Mouse (Mus musculus): ENCODE data around the gene Gm11563. TPM values are rescaled to one million over a fixed set of nuclear protein-coding genes. Genes with fewer than 3 reads are reported as not detected.

Gene Gm11563
- not detected in 2 replicates for polyA plus RNA-seq (2012; rRNA removed)

DNA sequence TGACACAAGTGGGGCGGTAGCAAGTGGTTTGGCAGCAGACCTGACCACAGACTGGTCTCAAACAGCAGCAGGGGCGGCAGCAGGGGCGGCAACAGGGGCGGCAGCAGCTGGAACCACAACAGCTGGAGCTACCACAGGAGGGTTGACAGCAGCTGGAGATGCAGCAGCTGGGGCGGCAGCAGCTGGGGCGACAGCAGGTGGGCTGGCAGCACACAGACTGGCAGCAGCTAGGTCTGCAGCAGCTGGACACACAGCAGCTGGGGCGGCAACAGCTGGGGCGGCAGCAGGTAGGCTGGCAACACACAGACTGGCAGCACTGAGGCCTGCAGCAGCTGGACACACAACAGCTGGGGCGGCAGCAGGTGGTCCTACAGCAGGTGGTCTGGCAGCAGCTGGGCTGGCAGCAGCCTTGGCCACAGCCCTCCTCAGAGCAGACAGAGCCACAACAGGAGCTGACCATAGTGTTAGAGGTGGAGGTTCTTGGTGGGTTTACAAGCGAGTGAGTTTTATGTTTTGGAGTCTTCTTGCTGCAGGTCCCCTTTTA, at the start of gene Gm11563:
Gene Gm11563 (minus strand): TSS at position 494 of the 544 bp plus-strand sequence.

DNA sequence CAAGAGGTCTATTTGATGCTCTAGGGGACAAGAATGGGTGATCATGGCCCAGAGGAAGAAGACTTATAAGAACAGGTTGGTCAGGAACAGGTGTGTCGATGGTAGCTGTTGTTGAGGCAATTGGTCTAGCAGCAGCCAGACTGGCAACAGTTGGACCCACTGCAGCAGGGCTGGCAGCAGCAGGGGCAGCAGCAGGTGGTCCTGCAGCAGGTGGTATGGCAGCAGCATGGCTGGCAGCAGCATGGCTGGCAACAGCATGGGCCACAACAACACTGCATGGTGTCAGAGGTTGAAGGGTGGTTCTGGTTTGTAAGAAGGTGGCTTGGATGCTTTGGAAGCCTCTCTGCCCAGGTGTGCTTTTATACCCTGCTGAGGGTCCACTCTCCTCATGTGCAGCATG, 31.7 kb upstream of the Gm11563 start, which contains the start of gene Gm14190:
Gene Gm14190 (minus strand): TSS at position 278 of the 400 bp plus-strand sequence.

GRCm38 (mm10) chr11:99665860-99666259, 7.1 kb upstream of the Gm11563 start, which contains the start of gene Krtap4-6:
Krtap4-6 (minus strand) TSS chr11:99665960.

DNA sequence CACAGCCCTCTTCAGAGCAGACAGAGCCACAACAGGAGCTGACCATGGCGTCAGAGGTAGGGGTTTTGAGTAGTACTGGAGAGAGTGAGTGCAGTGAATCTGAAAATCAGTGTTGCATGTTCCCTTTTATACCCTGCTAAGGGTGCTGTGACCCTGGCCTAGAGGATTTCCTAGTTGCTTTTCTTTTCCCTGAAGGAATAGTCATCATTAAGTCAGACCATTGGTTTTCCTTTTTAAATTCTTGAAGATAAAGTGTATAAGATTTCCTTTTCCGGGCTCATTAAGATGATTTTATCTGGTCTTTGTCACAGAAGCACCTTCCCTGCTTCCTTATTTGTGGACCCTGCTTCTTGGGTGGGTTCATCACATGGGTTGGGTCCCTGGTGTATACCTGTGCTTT, 8.6 kb downstream of the Gm11563 start, which contains the start of gene Gm11555:
Gene Gm11555 (minus strand): TSS at position 101 of the 400 bp plus-strand sequence.

GRCm38 (mm10) chr11:99643635-99644139, 15.1 kb downstream of the Gm11563 start, which contains the start of gene Krtap4-7:
Krtap4-7 (minus strand) TSS chr11:99644089.

DNA sequence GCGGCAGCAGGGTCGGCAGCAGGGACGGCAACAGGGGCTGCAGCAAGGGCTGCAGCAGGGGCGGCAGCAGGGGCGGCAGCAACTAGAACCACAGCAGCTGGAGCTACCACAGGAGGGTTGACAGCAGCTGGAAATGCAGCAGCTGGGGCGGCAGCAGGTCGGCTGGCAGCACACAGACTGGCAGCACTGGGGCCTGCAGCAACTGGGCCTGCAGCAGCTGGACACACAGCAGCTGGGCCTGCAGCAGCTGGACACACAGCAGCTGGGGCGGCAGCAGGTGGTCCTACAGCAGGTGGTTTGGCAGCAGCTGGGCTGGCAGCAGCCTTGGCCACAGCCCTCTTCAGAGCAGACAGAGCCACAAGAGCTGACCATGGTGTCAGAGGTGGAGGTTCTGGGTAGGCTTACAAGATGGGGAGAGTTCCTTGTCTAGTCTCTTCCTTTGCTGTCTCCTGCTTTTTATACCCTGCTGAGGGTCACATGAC, 24.1 kb downstream of the Gm11563 start, which contains the start of gene Krtap4-2:
Gene Krtap4-2 (minus strand): TSS at position 432 of the 482 bp plus-strand sequence.

DNA sequence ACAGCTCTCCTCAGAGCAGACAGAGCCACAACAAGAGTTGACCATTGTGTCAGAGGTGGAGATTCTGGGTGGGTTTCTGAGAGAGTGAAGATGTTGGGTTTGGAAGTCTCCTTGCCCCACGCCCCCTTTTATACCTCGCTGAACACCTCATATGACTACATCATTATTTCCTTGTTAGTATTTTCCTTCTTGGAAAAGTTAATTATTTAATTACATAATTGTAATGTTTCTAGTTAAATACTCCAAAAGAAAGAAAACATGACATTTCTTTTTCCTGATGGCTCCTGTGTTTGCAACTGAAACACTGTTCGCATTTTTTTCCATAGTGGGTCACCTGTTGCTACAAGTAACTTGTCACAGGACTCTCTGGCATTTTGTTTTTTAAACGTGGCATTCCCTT, 30.6 kb downstream of the Gm11563 start, which contains the start of gene Krtap4-1:
Gene Krtap4-1 (minus strand): TSS at position 101 of the 400 bp plus-strand sequence.

DNA sequence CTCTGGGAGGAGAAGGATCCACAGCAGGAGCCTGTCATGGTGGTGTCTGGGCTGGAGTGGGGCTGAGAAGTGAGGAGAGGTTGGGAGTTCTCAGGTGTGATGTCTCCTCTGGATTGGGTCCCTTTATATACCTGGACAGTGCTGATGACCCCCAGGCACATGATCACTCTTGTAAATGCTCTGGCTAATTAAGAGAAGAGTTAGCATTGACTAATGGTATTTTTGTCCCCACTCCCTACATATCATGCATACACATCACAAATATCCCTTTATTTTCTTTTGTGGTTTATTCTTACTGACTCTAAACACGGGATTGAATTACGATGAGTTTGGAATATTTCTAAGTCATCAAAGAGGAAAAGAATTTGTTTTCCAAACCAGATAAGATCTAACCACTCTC, 38.4 kb downstream of the Gm11563 start, which contains the start of gene Gm11562:
Gene Gm11562 (minus strand): TSS at position 101 of the 400 bp plus-strand sequence.

GRCm38 (mm10) chr11:99614796-99615363, 43.9 kb downstream of the Gm11563 start, which contains the start of gene Krtap2-4:
Krtap2-4 (minus strand) TSS chr11:99614846.

GRCm38 (mm10) chr11:99610089-99610488, 48.7 kb downstream of the Gm11563 start, which contains the start of gene Gm11937:
Gm11937 (minus strand) TSS chr11:99610189.

Other genes with a start within 250 kb of the Gm11563 start
- 0.58 and 0.89 TPM in 2 replicates for gene Krt12, start 236.7 kb downstream of the Gm11563 start, polyA plus RNA-seq (2012; rRNA removed)
- gene Krt20, start 220.8 kb downstream of the Gm11563 start, polyA plus RNA-seq (2012; rRNA removed), result 24.2 and 29.7 TPM in 2 replicates
- gene Krt23, start 165.8 kb downstream of the Gm11563 start, polyA plus RNA-seq (2012; rRNA removed), result 108 and 113 TPM in 2 replicates
- gene Krt39, start 137.6 kb downstream of the Gm11563 start, polyA plus RNA-seq (2012; rRNA removed), result not detected in 2 replicates
- not detected in 2 replicates for gene Krt40, start 115.8 kb downstream of the Gm11563 start, polyA plus RNA-seq (2012; rRNA removed)
- gene Krtap3-3, start 108.1 kb downstream of the Gm11563 start, polyA plus RNA-seq (2012; rRNA removed), result 0.44 TPM in 1 of 2 replicates, not detected in the other
- gene Krtap3-2, start 102.1 kb downstream of the Gm11563 start, polyA plus RNA-seq (2012; rRNA removed), result 0.81 and 3.3 TPM in 2 replicates
- not detected in 2 replicates for gene Gm11939, start 99.5 kb downstream of the Gm11563 start, polyA plus RNA-seq (2012; rRNA removed)
- not detected in 2 replicates for gene Krtap3-1, start 92.3 kb downstream of the Gm11563 start, polyA plus RNA-seq (2012; rRNA removed)
- not detected in 2 replicates for gene Krtap1-5, start 77.9 kb downstream of the Gm11563 start, polyA plus RNA-seq (2012; rRNA removed)
- 0.21 TPM in 1 of 2 replicates, not detected in the other for gene Krtap1-4, start 75.3 kb downstream of the Gm11563 start, polyA plus RNA-seq (2012; rRNA removed)
- not detected in 2 replicates for gene Krtap1-3, start 67.6 kb downstream of the Gm11563 start, polyA plus RNA-seq (2012; rRNA removed)
- not detected in 2 replicates for gene Krtap9-3, start 60.9 kb downstream of the Gm11563 start, polyA plus RNA-seq (2012; rRNA removed)
- gene Gm11938, start 55.7 kb downstream of the Gm11563 start, polyA plus RNA-seq (2012; rRNA removed), result not detected in 2 replicates
- not detected in 2 replicates for gene Gm11937, start 48.8 kb downstream of the Gm11563 start, polyA plus RNA-seq (2012; rRNA removed)
- gene Krtap2-4, start 44.1 kb downstream of the Gm11563 start, polyA plus RNA-seq (2012; rRNA removed), result not detected in 2 replicates
- gene Gm11562, start 38.5 kb downstream of the Gm11563 start, polyA plus RNA-seq (2012; rRNA removed), result not detected in 2 replicates
- not detected in 2 replicates for gene Krtap4-1, start 30.7 kb downstream of the Gm11563 start, polyA plus RNA-seq (2012; rRNA removed)
- gene Krtap4-2, start 23.9 kb downstream of the Gm11563 start, polyA plus RNA-seq (2012; rRNA removed), result not detected in 2 replicates
- gene Krtap4-7, start 14.9 kb downstream of the Gm11563 start, polyA plus RNA-seq (2012; rRNA removed), result not detected in 2 replicates
- gene Gm11555, start 8.7 kb downstream of the Gm11563 start, polyA plus RNA-seq (2012; rRNA removed), result not detected in 2 replicates
- gene Krtap4-6, start 7.0 kb upstream of the Gm11563 start, polyA plus RNA-seq (2012; rRNA removed), result not detected in 2 replicates
- not detected in 2 replicates for gene Gm14190, start 31.8 kb upstream of the Gm11563 start, polyA plus RNA-seq (2012; rRNA removed)
- not detected in 2 replicates for gene Gm14180, start 75.3 kb upstream of the Gm11563 start, polyA plus RNA-seq (2012; rRNA removed)
- gene Gm11595, start 114.0 kb upstream of the Gm11563 start, polyA plus RNA-seq (2012; rRNA removed), result not detected in 2 replicates
- gene Krtap4-8, start 121.7 kb upstream of the Gm11563 start, polyA plus RNA-seq (2012; rRNA removed), result not detected in 2 replicates
- not detected in 2 replicates for gene Krtap4-9, start 126.2 kb upstream of the Gm11563 start, polyA plus RNA-seq (2012; rRNA removed)
- gene Gm11596, start 134.5 kb upstream of the Gm11563 start, polyA plus RNA-seq (2012; rRNA removed), result not detected in 2 replicates
- gene Gm11569, start 140.0 kb upstream of the Gm11563 start, polyA plus RNA-seq (2012; rRNA removed), result not detected in 2 replicates
- 0.25 TPM in 1 of 2 replicates, not detected in the other for gene Gm11554, start 145.5 kb upstream of the Gm11563 start, polyA plus RNA-seq (2012; rRNA removed)
- 0.36 TPM in 1 of 2 replicates, not detected in the other for gene Krtap4-13, start 150.9 kb upstream of the Gm11563 start, polyA plus RNA-seq (2012; rRNA removed)
- not detected in 2 replicates for gene Gm11564, start 156.7 kb upstream of the Gm11563 start, polyA plus RNA-seq (2012; rRNA removed)
- not detected in 2 replicates for gene 2300003K06Rik, start 179.1 kb upstream of the Gm11563 start, polyA plus RNA-seq (2012; rRNA removed)
- not detected in 2 replicates for gene Krtap4-16, start 192.6 kb upstream of the Gm11563 start, polyA plus RNA-seq (2012; rRNA removed)
- gene Gm11568, start 199.0 kb upstream of the Gm11563 start, polyA plus RNA-seq (2012; rRNA removed), result not detected in 2 replicates
- gene Gm11559, start 205.5 kb upstream of the Gm11563 start, polyA plus RNA-seq (2012; rRNA removed), result not detected in 2 replicates
- not detected in 2 replicates for gene Krtap9-1, start 214.4 kb upstream of the Gm11563 start, polyA plus RNA-seq (2012; rRNA removed)
- gene Gm11567, start 220.2 kb upstream of the Gm11563 start, polyA plus RNA-seq (2012; rRNA removed), result not detected in 2 replicates
- gene Krtap31-1, start 249.0 kb upstream of the Gm11563 start, polyA plus RNA-seq (2012; rRNA removed), result not detected in 2 replicates